Mouse (Mus musculus) erythroblast, embryonic 14.5 days (primary cell): ENCODE data around the gene Foxf1. TPM values are rescaled to one million over a fixed set of nuclear protein-coding genes. Genes with fewer than 3 reads are reported as not detected.

ENCODE experiments used
- H3K27me3 ChIP-seq: 2 replicates; pipeline ENCODE4 v1.6.1; 2012; ENCODE audit warnings: inconsistent platforms; ENCODE audit not compliant: control insufficient read depth
- H3K36me3 ChIP-seq: 2 replicates; pipeline ENCODE4 v1.6.1; 2012; ENCODE audit warnings: mild to moderate bottlenecking, inconsistent platforms; ENCODE audit not compliant: control insufficient read depth
- H3K4me1 ChIP-seq: 2 replicates; pipeline ENCODE4 v1.6.1; 2012; ENCODE audit warnings: inconsistent platforms; ENCODE audit not compliant: control insufficient read depth
- H3K4me3 ChIP-seq: replicated peaks from 2 replicates; pipeline ENCODE3; 2012; ENCODE audit warnings: moderate library complexity, mild to moderate bottlenecking, inconsistent platforms
- H3K9me3 ChIP-seq: 2 replicates; pipeline ENCODE4 v1.6.1; 2012; ENCODE audit warnings: low read length, inconsistent platforms, mixed read lengths; ENCODE audit not compliant: control insufficient read depth
- GATA1 ChIP-seq: IDR thresholded peaks from 2 replicates; pipeline ENCODE4 v1.6.1; 2012; ENCODE audit warnings: low read length, inconsistent platforms, mixed read lengths
- TAL1 ChIP-seq: IDR thresholded peaks from 3 replicates; pipeline ENCODE4 v1.6.1; 2012; ENCODE audit warnings: low read length, inconsistent platforms, mixed read lengths
- polyA plus RNA-seq: library from polyadenylated mRNA; stranded (reverse); fragments of >175 nt; gene quantifications from 2 replicates; pipeline ENCODE4 v1.2.3, GENCODE M21; 2012

Gene Foxf1
- polyA plus RNA-seq, 1 experiment, result not detected

- H3K9me3 ChIP-seq, result no peaks in the 10 kb centered on the region
- no peaks in the 10 kb centered on the region for H3K36me3 ChIP-seq
- TF ChIP-seq GATA1 (no peak), TAL1 (no peak)
- no peaks in the 10 kb centered on the region for H3K4me1 ChIP-seq
- no peak overlapping the region for H3K4me3 ChIP-seq
- peaks cover 99% of the 10 kb centered on the region for H3K27me3 ChIP-seq
These were observed 41.2 kb downstream of the Foxf1 start for GRCm38 (mm10) chr8:121125311-121125876.

- Histone ChIP-seq H3K9me3 (no peaks in the 10 kb centered on the region), H3K36me3 (no peaks in the 10 kb centered on the region), H3K4me3 (no peak overlapping the region), H3K27me3 (peaks cover 99% of the 10 kb centered on the region), H3K4me1 (no peaks in the 10 kb centered on the region)
- TF ChIP-seq TAL1 (no peak), GATA1 (no peak)
These were observed 42.0 kb downstream of the Foxf1 start for GRCm38 (mm10) chr8:121126191-121126590.

- H3K9me3 ChIP-seq, result no peaks in the 10 kb centered on the region
- peaks cover 95% of the 10 kb centered on the region for H3K27me3 ChIP-seq
- no peak overlapping the region for H3K4me3 ChIP-seq
- H3K36me3 ChIP-seq, result no peaks in the 10 kb centered on the region
- TF ChIP-seq TAL1 (no peak), GATA1 (no peak)
- no peaks in the 10 kb centered on the region for H3K4me1 ChIP-seq
These were observed 42.5 kb downstream of the Foxf1 start for GRCm38 (mm10) chr8:121126694-121127093.

GRCm38 (mm10) chr8:121127291-121127701, 43.1 kb downstream of the Foxf1 start:
- no peaks in the 10 kb centered on the region for H3K36me3 ChIP-seq
- H3K27me3 ChIP-seq, result peaks cover 90% of the 10 kb centered on the region
- no peak for TF ChIP-seq TAL1
- no peak for TF ChIP-seq GATA1
- no peaks in the 10 kb centered on the region for H3K4me1 ChIP-seq
- H3K9me3 ChIP-seq, result no peaks in the 10 kb centered on the region
- no peak overlapping the region for H3K4me3 ChIP-seq

GRCm38 (mm10) chr8:121127756-121128375, 43.7 kb downstream of the Foxf1 start, which contains the start of gene Foxl1:
Gene Foxl1 (plus strand): TSS chr8:121127940.
- TF ChIP-seq TAL1 (no peak), GATA1 (no peak)
- no peaks in the 10 kb centered on the region for H3K4me1 ChIP-seq
- H3K27me3 ChIP-seq, result peaks cover 85% of the 10 kb centered on the region
- H3K9me3 ChIP-seq, result no peaks in the 10 kb centered on the region
- no peak within 1 kb of the TSS for H3K4me3 ChIP-seq
- H3K36me3 ChIP-seq, result no peaks in the 10 kb centered on the region

- H3K27me3 ChIP-seq, result peaks cover 77% of the 10 kb centered on the region
- H3K9me3 ChIP-seq, result no peaks in the 10 kb centered on the region
- no peaks in the 10 kb centered on the region for H3K4me1 ChIP-seq
These were observed 44.5 kb downstream of the Foxf1 start for GRCm38 (mm10) chr8:121128531-121129264.

GRCm38 (mm10) chr8:121129265-121129940, 45.2 kb downstream of the Foxf1 start:
- Histone ChIP-seq H3K4me1 (no peaks in the 10 kb centered on the region), H3K9me3 (no peaks in the 10 kb centered on the region), H3K4me3 (no peak overlapping the region), H3K36me3 (no peaks in the 10 kb centered on the region), H3K27me3 (peaks cover 71% of the 10 kb centered on the region)
- TF ChIP-seq GATA1, result no peak
- no peak for TF ChIP-seq TAL1

More at GRCm38 (mm10) chr8:121128531-121129264, 44.5 kb downstream of the Foxf1 start:
- H3K4me3 ChIP-seq, result no peak overlapping the region
- TF ChIP-seq TAL1, result no peak
- TF ChIP-seq GATA1, result no peak
- no peaks in the 10 kb centered on the region for H3K36me3 ChIP-seq

- peaks cover 60% of the 10 kb centered on the region for H3K27me3 ChIP-seq
- H3K36me3 ChIP-seq, result no peaks in the 10 kb centered on the region
- H3K9me3 ChIP-seq, result no peaks in the 10 kb centered on the region
- TF ChIP-seq GATA1 (no peak), TAL1 (no peak)
- H3K4me3 ChIP-seq, result no peak overlapping the region
- H3K4me1 ChIP-seq, result no peaks in the 10 kb centered on the region
These were observed 46.3 kb downstream of the Foxf1 start for GRCm38 (mm10) chr8:121130522-121130921.

GRCm38 (mm10) chr8:121132961-121133513, 48.9 kb downstream of the Foxf1 start:
- Histone ChIP-seq H3K9me3 (peaks cover 13% of the 10 kb centered on the region), H3K36me3 (no peaks in the 10 kb centered on the region), H3K4me1 (no peaks in the 10 kb centered on the region), H3K27me3 (peaks cover 35% of the 10 kb centered on the region), H3K4me3 (no peak overlapping the region)
- TF ChIP-seq GATA1, result no peak
- TF ChIP-seq TAL1, result no peak
